ENCODE assay signal across 16 mouse cellular contexts in the genomic region with DNA sequence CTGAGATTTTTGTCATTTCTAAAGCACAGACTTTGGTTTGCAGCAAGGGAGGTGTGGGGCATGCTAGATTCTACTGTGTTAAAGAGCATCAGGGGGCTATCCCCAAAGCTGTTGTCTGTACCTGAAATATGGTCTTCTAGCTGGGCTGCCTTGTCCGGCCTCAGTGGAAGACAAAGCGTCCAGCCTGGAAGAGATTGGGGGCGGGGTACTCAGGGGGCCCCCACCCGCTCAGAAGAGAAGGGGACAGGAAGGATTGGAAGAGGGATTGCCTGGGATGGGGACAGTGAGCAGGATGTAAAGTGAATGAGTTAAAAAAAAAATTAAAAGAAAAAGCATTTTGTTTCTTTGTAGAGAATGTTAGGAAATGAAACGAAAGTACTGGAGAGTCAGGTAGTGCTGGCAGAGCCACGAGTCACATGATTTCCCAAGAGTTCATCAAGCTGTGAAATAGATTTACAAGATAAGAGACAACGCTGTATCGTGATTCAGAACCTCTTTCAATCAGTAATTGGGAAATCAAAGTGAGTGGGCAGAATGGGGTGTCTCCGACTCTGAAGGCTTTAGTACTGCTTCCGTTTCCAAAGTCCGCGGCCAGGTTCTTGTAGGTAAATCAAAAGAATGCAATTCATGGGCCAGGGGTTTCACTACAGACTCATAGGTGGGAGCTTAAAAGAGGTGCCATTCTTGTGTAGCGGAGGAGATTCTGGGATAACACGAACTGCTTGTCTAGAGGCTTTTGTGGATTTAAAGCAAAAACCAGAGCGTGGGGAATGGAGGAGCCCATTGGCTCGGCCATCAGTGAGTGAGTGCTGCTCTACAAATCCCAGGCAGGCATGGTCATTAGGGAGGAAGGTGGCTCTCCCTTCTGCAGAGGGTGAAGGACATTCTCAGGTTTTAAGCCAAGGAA. TPM values are rescaled to one million over a fixed set of nuclear protein-coding genes. Genes with fewer than 3 reads are reported as not detected.
DNase-seq lines count a peak whose midpoint lies in the region; ATAC-seq and TF ChIP-seq lines count a peak whose summit lies in the region.
"Had no signal": no experiment of that assay in that cellular context is flagged by ENCODE, and none has a peak within 500 bp of the region (broad histone marks: within the 10 kb centered on the region; RNA-seq: fewer than 3 reads in every experiment).

No protein-coding gene starts in this region.

- peak; percentile 58 for DNase-seq in cerebellum, adult 9-10 months
- no peak for DNase-seq in cerebellum, adult 11-12 months
- DNase-seq in liver, adult 2 months (ENCODE audit: extremely low read depth, low read depth, low spot score) = peak; percentile 89
- peak; percentile 74 for DNase-seq in R1 (ENCODE audit: low read depth, low spot score)
- DNase-seq in right cerebral cortex, postnatal 14 days = no peak
- DNase-seq in kidney, postnatal 25 days = no peak
- DNase-seq: heart, postnatal 4 days; kidney, adult 8-10 months; lung, adult 2 months; thymus, postnatal 4 days had no signal

- H3K27ac ChIP-seq in liver, adult 2 months (replicated peaks; ENCODE audit: insufficient read depth, low read depth, low read length) = peak overlapping the region; percentile 56
- H3K27ac ChIP-seq in liver, embryonic 12.5 days = no peak overlapping the region
- H3K27ac ChIP-seq: heart, embryonic 10.5 days; midbrain, embryonic 10.5 days had no signal

- no peak for TF ChIP-seq POLR2A in liver, adult 2 months (IDR thresholded peaks at IDR 0.05; ENCODE audit: extremely low read depth, insufficient read depth, low read length)

- peaks cover 14% of the 10 kb centered on the region for H3K4me1 ChIP-seq in liver, adult 2 months (ENCODE audit: control insufficient read depth, insufficient read depth, low read length)
- H3K4me1 ChIP-seq in liver, embryonic 12.5 days = peaks cover 13% of the 10 kb centered on the region
- H3K4me1 ChIP-seq: heart, embryonic 10.5 days had no signal

- H3K27me3 ChIP-seq in liver, adult 2 months (ENCODE audit: control insufficient read depth, insufficient read depth, low read length) = no peaks in the 10 kb centered on the region
- no peaks in the 10 kb centered on the region for H3K27me3 ChIP-seq in liver, embryonic 12.5 days (replicated peaks)

- 50% methylated on average over 16 of the region's 16 CpGs for WGBS in liver, adult 2 months
- 80% methylated on average over 16 of the region's 16 CpGs for WGBS in liver, embryonic 12.5 days (ENCODE audit: insufficient replicate concordance)

- H3K4me3 ChIP-seq in liver, adult 2 months (ENCODE audit: insufficient read depth, low read depth, low read length) = no peak overlapping the region
- no peak overlapping the region for H3K4me3 ChIP-seq in liver, embryonic 12.5 days
- H3K4me3 ChIP-seq: erythroblast, embryonic 14.5 days; heart, embryonic 10.5 days; midbrain, embryonic 10.5 days had no signal

- TF ChIP-seq CTCF in liver, adult 2 months (IDR thresholded peaks at IDR 0.05; ENCODE audit: low read depth, low read length) = no peak

- no peaks in the 10 kb centered on the region for H3K79me2 ChIP-seq in liver, adult 2 months (ENCODE audit: control insufficient read depth, insufficient read depth, low read length)

- no peaks in the 10 kb centered on the region for H3K9me3 ChIP-seq in liver, embryonic 12.5 days (replicated peaks)
- H3K9me3 ChIP-seq: heart, embryonic 10.5 days; midbrain, embryonic 10.5 days had no signal

- H3K4me2 ChIP-seq in liver, embryonic 12.5 days = no peak overlapping the region

- peaks cover 28% of the 10 kb centered on the region for H3K36me3 ChIP-seq in liver, adult 2 months (ENCODE audit: control insufficient read depth, insufficient read depth, low read length)
- H3K36me3 ChIP-seq in liver, embryonic 12.5 days = peaks cover 82% of the 10 kb centered on the region

- no peak overlapping the region; the same call in 1 of the 2 replicates for H3K9ac ChIP-seq in liver, adult 2 months (ENCODE audit: low read depth, low read length)
- H3K9ac ChIP-seq in liver, embryonic 12.5 days = no peak overlapping the region

- no peak for ATAC-seq in liver, embryonic 12.5 days
- peak; percentile 62 for ATAC-seq in granulocyte monocyte progenitor cell, adult 5-6 weeks (replicated peaks; ENCODE audit: poor library complexity, severe bottlenecking)

RNA-seq across cellular contexts. Expression of gene Cln5, which starts 8.2 kb away (rescaled TPM):
- total RNA-seq in liver, adult 2 months (2014; rRNA removed) = 30.3 and 41.9 TPM in 2 replicates
- polyA plus RNA-seq in liver, adult 2 months (2012; rRNA removed) = 17.2 and 20.2 TPM in 2 replicates
- polyA plus RNA-seq in liver, embryonic 12.5 days (2016; fragmentation: Nextera tagmentation; extraction: Ambion mirVana) = 23.2 and 23.9 TPM in 2 replicates
- 34.0 and 37.8 TPM in 2 replicates for total RNA-seq in granulocyte monocyte progenitor cell, adult 5-6 weeks (2014; fragmentation: Nextera tagmentation)
- total RNA-seq in granulocyte monocyte progenitor cell, adult 5-6 weeks (2017) = 40.2 and 40.5 TPM in 2 replicates

RNA-seq across cellular contexts. Expression of gene Fbxl3, which starts 21.1 kb away (rescaled TPM):
- 51.0 and 51.1 TPM in 2 replicates for total RNA-seq in liver, adult 2 months (2014; rRNA removed)
- polyA plus RNA-seq in liver, adult 2 months (2012; rRNA removed) = 25.6 and 27.9 TPM in 2 replicates
- 14.7 and 16.4 TPM in 2 replicates for polyA plus RNA-seq in liver, embryonic 12.5 days (2016; fragmentation: Nextera tagmentation; extraction: Ambion mirVana)
- total RNA-seq in granulocyte monocyte progenitor cell, adult 5-6 weeks (2014; fragmentation: Nextera tagmentation) = 30.3 and 40.0 TPM in 2 replicates
- total RNA-seq in granulocyte monocyte progenitor cell, adult 5-6 weeks (2017) = 48.0 and 55.6 TPM in 2 replicates

RNA-seq across cellular contexts. Expression of gene Acod1, which starts 31.5 kb away (rescaled TPM):
- 0.07 and 0.09 TPM in 2 replicates for total RNA-seq in liver, adult 2 months (2014; rRNA removed)
- 0.07 TPM in 1 of 2 replicates, not detected in the other for polyA plus RNA-seq in liver, adult 2 months (2012; rRNA removed)
- 0.10 and 0.12 TPM in 2 replicates for polyA plus RNA-seq in liver, embryonic 12.5 days (2016; fragmentation: Nextera tagmentation; extraction: Ambion mirVana)
- total RNA-seq in granulocyte monocyte progenitor cell, adult 5-6 weeks (2014; fragmentation: Nextera tagmentation) = not detected in 2 replicates
- total RNA-seq in granulocyte monocyte progenitor cell, adult 5-6 weeks (2017) = 0.67 TPM in 1 of 2 replicates, not detected in the other
- total RNA-seq: heart, postnatal 4 days; left cerebral cortex, postnatal 25 days had no signal
- polyA plus RNA-seq: erythroblast, embryonic 14.5 days; midbrain, embryonic 10.5 days had no signal

Comparison
In these comparisons a context has a peak if more than half of its experiments do, and no peak if none do; other contexts are left out.
1. DNase-seq: peak in cerebellum, adult 9-10 months (single experiment), liver, adult 2 months (single experiment) and R1 (single experiment); none in cerebellum, adult 11-12 months (single experiment), right cerebral cortex, postnatal 14 days (single experiment) and kidney, postnatal 25 days (0 of 2).